Mouse (Mus musculus) CH12.LX (cell line): Measurements from ENCODE around the gene B4galnt3.

ENCODE experiments used
- CTCF ChIP-seq, 2 experiments: IDR thresholded peaks in 1 of 2; conservative IDR thresholded peaks in 1 of 2; 2 replicates each; pipeline ENCODE4 v1.5.1; 2011 to 2012; ENCODE audit warnings: low read depth in 2 of 2, low read length in 2 of 2, improper control_type of control experiment in 1 of 2, inconsistent platforms in 1 of 2, mild to moderate bottlenecking in 1 of 2, moderate library complexity in 1 of 2
- ELF1 ChIP-seq: IDR thresholded peaks from 2 replicates; pipeline ENCODE4 v1.6.1; 2014; ENCODE audit warnings: low read depth, mild to moderate bottlenecking, inconsistent platforms, low read length, improper control_type of control experiment
- EP300 ChIP-seq: IDR thresholded peaks from 2 replicates; pipeline ENCODE4 v1.6.1; 2011; ENCODE audit warnings: low read length, improper control_type of control experiment
- GABPA ChIP-seq: IDR thresholded peaks from 2 replicates; pipeline ENCODE4 v1.6.1; 2012; ENCODE audit warnings: low read depth, low read length, improper control_type of control experiment, inconsistent platforms; ENCODE audit not compliant: insufficient replicate concordance
- HCFC1 ChIP-seq: IDR thresholded peaks from 2 replicates; pipeline ENCODE4 v1.6.1; 2012; ENCODE audit warnings: low read depth, mild to moderate bottlenecking, inconsistent platforms, low read length, improper control_type of control experiment
- KAT2A ChIP-seq: IDR thresholded peaks from 2 replicates; pipeline ENCODE4 v1.6.1; 2012; ENCODE audit warnings: low read length, improper control_type of control experiment, inconsistent platforms; ENCODE audit not compliant: insufficient replicate concordance
- MAX ChIP-seq: IDR thresholded peaks from 2 replicates; pipeline ENCODE4 v1.6.1; 2011; ENCODE audit warnings: low read length, improper control_type of control experiment
- MAZ ChIP-seq: IDR thresholded peaks from 2 replicates; pipeline ENCODE4 v1.6.1; 2012; ENCODE audit warnings: low read depth, mild to moderate bottlenecking, inconsistent platforms, low read length, improper control_type of control experiment, moderate library complexity
- MEF2A ChIP-seq: IDR thresholded peaks from 2 replicates; pipeline ENCODE4 v1.6.1; 2014; ENCODE audit warnings: low read depth, mild to moderate bottlenecking, inconsistent platforms, low read length, improper control_type of control experiment, borderline replicate concordance
- NELFE ChIP-seq: IDR thresholded peaks from 2 replicates; pipeline ENCODE4 v1.6.1; 2011; ENCODE audit warnings: low read depth, low read length, improper control_type of control experiment
- POLR2A ChIP-seq: IDR thresholded peaks from 2 replicates; pipeline ENCODE4 v1.6.1; 2011; ENCODE audit warnings: low read depth, mild to moderate bottlenecking, improper control_type of control experiment, low read length
- POLR2AphosphoS2 ChIP-seq: IDR thresholded peaks from 2 replicates; pipeline ENCODE4 v1.6.1; 2011; ENCODE audit warnings: low read depth, low read length, improper control_type of control experiment
- SMC3 ChIP-seq: IDR thresholded peaks from 2 replicates; pipeline ENCODE4 v1.6.1; 2011; ENCODE audit warnings: low read depth, low read length, improper control_type of control experiment
- USF1 ChIP-seq: IDR thresholded peaks from 2 replicates; pipeline ENCODE4 v1.6.1; 2014; ENCODE audit warnings: low read depth, mild to moderate bottlenecking, inconsistent platforms, low read length, improper control_type of control experiment

DNA sequence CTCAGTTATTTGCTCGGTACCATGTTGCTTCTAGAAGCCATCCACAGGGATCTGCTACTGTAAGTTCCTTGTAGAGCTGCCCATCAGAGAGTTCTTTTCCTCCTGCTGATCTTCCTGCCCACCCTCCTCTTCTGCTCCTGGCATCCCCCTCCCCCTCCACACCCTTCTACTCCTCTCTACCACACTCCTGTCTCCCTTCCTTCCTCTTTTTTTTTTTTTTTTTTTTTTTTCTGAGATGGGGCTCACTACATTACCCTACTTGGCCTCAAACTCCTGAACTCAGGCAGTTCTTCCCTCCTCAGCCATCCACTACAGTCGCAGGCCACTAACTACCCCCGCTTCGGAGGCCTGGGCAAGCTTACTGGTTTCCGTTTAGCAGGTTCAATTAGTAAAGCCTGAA lies 18.1 kb upstream of the B4galnt3 start:
- no peak for TF ChIP-seq POLR2A
- no peak for TF ChIP-seq MAX
- TF ChIP-seq NELFE = no peak
- no peak for TF ChIP-seq KAT2A
- no peak for TF ChIP-seq CTCF (conservative IDR thresholded peaks at IDR 0.05 in 1 of 2, IDR thresholded peaks at IDR 0.05 in 1 of 2; ENCODE audit: low read depth in 2 of 2, low read length in 2 of 2)
- no peak for TF ChIP-seq HCFC1
- TF ChIP-seq EP300 = no peak
- TF ChIP-seq MAZ = no peak
- no peak for TF ChIP-seq SMC3
- TF ChIP-seq GABPA = no peak
- TF ChIP-seq MEF2A = no peak
- TF ChIP-seq USF1 = no peak
- no peak for TF ChIP-seq POLR2AphosphoS2
- no peak for TF ChIP-seq ELF1
